Mouse (Mus musculus) bone marrow macrophage, adult 2 months (primary cell): ENCODE results near the gene Abl2. TPM values are rescaled to one million over a fixed set of nuclear protein-coding genes. Genes with fewer than 3 reads are reported as not detected.

Experiments
- H3K27ac ChIP-seq: 2 replicates; pipeline ENCODE4 v1.5.1; 2012; ENCODE audit warnings: low read depth, low read length; ENCODE audit not compliant: insufficient read depth
- H3K4me1 ChIP-seq: 2 replicates; pipeline ENCODE4 v1.6.1; 2012; ENCODE audit warnings: low read length; ENCODE audit not compliant: control insufficient read depth, insufficient read depth
- H3K4me3 ChIP-seq: 2 replicates; pipeline ENCODE4 v1.5.1; 2012; ENCODE audit warnings: mild to moderate bottlenecking, low read length, moderate library complexity; ENCODE audit not compliant: insufficient read depth
- CTCF ChIP-seq: IDR thresholded peaks from 2 replicates; pipeline ENCODE4 v1.5.1; 2012; ENCODE audit warnings: low read depth, mild to moderate bottlenecking, low read length, moderate library complexity
- POLR2A ChIP-seq: IDR thresholded peaks from 2 replicates; pipeline ENCODE4 v1.6.1; 2012; ENCODE audit warnings: mild to moderate bottlenecking, low read depth, low read length, borderline replicate concordance
- polyA plus RNA-seq: library from polyadenylated mRNA; stranded (reverse); fragments of >200 nt; gene quantifications from 2 replicates; pipeline ENCODE4 v1.2.4, GENCODE M21; 2012; ENCODE audit not compliant: missing spikeins, insufficient read depth, insufficient read length

The Abl2 gene
- polyA plus RNA-seq, 1 experiment, result 16.3 TPM

DNA sequence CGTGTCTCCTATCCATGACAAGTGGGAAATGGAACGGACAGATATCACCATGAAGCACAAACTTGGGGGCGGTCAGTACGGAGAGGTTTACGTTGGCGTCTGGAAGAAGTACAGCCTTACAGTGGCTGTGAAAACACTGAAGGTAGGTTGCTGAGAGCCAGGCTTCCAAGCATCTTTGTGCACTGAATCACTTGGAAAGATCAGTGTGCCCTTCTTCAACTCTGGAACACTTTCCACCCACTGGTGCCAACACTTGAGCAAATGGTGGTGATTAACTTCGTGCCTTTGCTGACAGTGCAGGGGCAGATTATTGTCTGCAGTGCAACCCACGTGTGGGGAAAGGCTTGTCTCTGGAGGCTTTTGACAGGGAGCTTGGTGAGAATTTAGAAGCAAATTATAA, 71.4 kb downstream of the Abl2 start:
- Histone ChIP-seq H3K4me3 (no peak overlapping the region), H3K27ac (no peak overlapping the region), H3K4me1 (peaks cover 2% of the 10 kb centered on the region; the same call in 1 of the 2 replicates)
- no peak for TF ChIP-seq CTCF
- TF ChIP-seq POLR2A, result no peak

DNA sequence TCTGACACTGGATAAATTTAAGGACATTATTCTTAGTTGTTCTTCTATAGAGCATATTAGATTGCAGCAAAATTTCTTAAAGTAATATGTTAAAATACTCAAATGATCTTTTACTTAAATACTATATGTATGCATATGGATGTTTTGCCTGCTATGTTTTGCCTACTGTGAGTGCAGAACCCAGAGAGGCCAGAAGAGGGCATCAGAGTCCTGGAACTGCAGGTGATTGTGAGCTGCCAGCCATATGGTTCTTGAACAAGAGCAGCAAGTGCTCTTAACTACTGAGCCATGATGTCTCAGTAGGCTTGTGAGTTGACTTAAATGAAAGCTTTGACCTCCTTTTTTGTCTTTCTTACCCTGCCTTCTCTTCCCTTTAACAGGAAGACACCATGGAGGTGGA, 72.4 kb downstream of the Abl2 start:
- Histone ChIP-seq H3K27ac (no peak overlapping the region), H3K4me3 (no peak overlapping the region), H3K4me1 (no peaks in the 10 kb centered on the region)
- TF ChIP-seq CTCF, result 0 out of 2 replicates have a peak, but pooled peaks have one; percentile 17
- no peak for TF ChIP-seq POLR2A

DNA sequence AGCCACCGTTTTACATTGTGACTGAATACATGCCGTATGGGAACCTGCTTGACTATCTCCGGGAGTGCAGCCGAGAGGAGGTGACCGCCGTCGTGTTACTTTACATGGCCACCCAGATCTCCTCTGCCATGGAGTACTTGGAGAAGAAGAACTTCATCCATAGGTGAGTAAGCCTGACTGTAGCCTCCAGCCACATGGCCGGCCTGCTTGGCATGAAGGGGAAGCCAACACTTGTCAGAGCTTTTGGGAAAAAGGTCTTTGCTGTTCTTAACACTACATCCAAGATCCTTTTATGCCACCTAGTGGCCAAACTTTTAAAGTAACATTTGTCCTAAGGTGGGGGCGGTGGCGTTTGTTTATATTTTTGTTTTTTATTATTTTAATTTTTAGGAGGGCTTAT, 74.5 kb downstream of the Abl2 start:
- Histone ChIP-seq H3K27ac (no peak overlapping the region), H3K4me1 (no peaks in the 10 kb centered on the region), H3K4me3 (no peak overlapping the region)
- TF ChIP-seq POLR2A (no peak), CTCF (no peak)

DNA sequence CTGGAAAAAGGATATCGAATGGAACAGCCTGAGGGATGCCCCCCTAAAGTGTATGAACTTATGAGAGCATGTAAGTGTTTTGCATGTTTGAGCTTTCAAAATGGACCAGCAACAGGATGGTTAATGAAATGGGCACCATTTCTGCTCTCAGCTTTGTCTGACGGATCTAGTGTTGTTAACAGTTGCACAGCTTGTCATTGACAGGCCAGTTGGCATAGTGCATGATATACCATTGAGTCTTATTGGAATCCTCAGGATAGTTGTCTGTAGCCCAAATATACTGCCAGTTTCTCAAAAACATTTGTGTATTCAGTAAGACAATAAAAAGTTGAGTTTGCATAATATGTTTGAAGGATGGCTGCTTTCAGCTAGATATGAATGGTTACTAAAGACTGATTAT, 76.6 kb downstream of the Abl2 start:
- TF ChIP-seq CTCF (no peak), POLR2A (no peak)
- no peak overlapping the region for H3K27ac ChIP-seq
- H3K4me3 ChIP-seq, result no peak overlapping the region
- no peaks in the 10 kb centered on the region for H3K4me1 ChIP-seq

DNA sequence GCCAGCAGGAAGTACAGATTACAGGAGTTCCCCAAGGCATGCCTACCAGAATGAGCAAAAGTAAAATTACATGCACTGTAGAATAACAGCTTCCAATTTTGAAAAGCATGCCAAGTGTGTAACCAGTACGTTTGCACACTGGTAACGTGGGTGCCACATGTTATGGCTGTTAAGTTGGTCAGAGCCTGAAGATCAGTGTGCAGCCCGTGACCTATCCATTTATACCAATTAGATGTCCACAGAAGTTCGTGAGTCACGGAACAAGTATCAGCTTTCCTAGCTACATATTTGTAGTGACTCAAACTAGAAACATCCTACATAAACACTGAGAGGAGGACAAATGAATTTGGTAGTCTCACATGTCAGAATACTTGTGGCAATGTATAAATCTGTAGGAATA, 80.9 kb downstream of the Abl2 start:
- no peaks in the 10 kb centered on the region for H3K4me1 ChIP-seq
- TF ChIP-seq POLR2A, result no peak
- no peak for TF ChIP-seq CTCF
- no peak overlapping the region for H3K4me3 ChIP-seq
- H3K27ac ChIP-seq, result no peak overlapping the region

DNA sequence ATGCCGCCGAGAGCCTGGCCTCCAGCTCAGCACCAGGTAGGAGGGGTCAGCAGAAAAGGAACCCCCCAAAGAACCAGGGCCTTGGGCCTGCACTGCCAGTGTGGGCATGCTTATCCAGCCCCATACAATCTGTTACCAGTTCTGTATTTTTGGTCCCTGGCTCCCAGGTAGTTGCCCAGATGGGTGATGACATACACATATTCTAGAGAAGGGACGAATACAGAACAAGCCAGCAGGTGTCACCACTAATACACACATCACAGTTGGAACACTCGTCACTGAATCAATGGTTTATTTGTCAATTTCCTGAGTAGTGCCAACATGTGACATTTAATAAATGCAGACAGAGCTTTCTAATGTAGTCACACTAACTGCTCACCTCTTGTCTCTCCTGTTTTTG, 82.0 kb downstream of the Abl2 start:
- H3K4me1 ChIP-seq, result no peaks in the 10 kb centered on the region

DNA sequence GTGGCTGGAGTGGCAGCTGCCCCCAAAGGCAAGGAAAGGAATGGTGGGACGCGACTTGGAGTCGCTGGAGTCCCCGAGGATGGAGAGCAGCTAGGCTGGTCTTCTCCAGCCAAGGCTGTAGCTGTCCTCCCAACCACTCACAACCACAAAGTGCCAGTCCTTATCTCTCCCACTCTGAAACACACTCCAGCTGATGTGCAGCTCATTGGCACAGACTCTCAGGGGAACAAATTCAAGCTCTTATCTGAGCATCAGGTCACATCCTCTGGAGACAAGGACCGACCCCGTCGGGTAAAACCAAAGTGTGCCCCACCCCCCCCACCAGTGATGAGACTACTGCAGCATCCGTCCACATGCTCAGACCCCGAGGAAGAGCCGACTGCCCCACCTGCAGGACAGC, 83.2 kb downstream of the Abl2 start:
- Histone ChIP-seq H3K4me1 (no peaks in the 10 kb centered on the region), H3K4me3 (no peak overlapping the region), H3K27ac (no peak overlapping the region)
- TF ChIP-seq CTCF (no peak), POLR2A (no peak)

More for the DNA sequence above, 82.0 kb downstream of the Abl2 start:
- Histone ChIP-seq H3K27ac (no peak overlapping the region), H3K4me3 (no peak overlapping the region)
- TF ChIP-seq POLR2A, result no peak

DNA sequence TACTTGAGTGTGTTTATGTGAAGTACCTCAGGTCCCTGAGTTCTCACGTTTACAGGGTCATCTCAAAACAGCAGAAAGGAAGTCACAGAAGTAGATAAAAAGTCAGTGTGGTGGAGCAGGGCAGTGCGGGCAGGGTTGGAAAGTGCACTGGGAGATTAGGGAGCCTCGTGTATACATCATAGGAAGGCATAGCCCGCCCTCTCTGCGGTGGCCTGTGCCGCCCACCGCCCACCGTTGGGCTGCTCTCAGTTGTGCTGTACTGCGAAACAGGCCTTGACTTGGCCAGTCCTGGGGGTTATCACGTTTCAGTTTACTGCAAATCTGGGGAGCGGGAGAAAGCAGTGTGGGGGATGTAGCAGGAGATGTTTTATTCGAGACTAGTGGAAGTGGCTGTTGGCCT, 84.2 kb downstream of the Abl2 start:
- TF ChIP-seq POLR2A (no peak), CTCF (no peak)
- no peak overlapping the region for H3K27ac ChIP-seq
- H3K4me3 ChIP-seq, result no peak overlapping the region
- no peaks in the 10 kb centered on the region for H3K4me1 ChIP-seq

DNA sequence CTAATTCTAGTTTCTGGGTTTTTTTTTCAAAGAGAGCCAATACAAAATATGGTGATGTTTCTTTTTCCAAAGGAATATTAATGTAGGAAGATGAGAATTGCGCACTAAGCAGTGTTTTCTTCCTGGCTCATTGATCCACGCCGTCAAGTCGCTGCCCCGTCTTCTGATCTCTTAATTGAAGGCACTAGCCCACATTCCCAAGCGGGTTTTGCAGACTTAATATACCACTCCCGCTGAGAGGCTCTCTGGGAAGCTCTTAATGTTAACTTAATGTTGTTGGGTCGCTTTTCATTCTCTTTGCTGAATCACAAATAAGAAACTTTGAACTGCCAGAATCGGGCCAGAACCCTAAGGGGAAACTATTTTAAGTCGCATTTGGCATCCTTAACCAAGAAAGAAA, 85.5 kb downstream of the Abl2 start:
- no peak for TF ChIP-seq CTCF
- no peak for TF ChIP-seq POLR2A
- Histone ChIP-seq H3K4me3 (no peak overlapping the region), H3K27ac (no peak overlapping the region), H3K4me1 (no peaks in the 10 kb centered on the region)

DNA sequence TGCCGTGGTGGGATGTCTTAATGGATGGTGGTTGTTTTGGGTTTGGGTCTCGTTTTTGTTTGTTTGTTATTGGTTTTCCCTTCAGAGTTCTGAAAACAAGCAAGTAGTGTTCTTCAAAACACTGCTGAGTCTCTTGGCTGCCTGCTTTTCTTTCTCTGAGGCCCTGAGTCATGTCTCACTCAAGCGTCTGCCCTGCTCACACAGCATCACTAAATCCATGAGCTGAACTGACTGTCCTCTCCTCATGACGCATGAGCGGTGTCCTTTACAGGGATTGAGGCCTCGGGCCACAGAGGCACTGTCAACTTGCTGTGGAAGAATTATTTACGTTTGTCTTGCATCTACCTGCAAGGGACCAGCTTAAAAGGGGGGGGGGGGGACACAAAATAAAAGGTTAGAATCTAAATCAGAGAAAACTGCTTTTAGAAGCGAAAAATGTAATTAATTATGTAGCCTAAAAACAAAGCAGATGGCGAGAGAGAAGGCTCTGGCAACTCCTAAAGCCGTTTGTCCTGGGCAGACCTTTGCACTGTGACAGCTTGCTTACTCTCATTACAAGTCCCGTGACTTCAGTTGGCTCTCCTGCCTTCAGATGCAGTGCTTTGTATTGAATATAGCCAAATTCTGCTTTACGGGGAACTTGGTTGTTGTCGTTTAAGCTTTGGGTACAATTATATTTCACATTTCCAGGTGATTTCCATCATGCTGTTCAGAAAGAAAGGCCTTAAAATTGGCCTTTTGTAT, 86.4 kb downstream of the Abl2 start:
- no peak overlapping the region for H3K27ac ChIP-seq
- TF ChIP-seq CTCF (no peak), POLR2A (no peak)

More for the DNA sequence above, 86.4 kb downstream of the Abl2 start:
- no peaks in the 10 kb centered on the region for H3K4me1 ChIP-seq
- no peak overlapping the region for H3K4me3 ChIP-seq
